23 mouse cellular contexts compared by ENCODE assay signal in genomic region chr4:131796312-131797080, GRCm38 (mm10). TPM values are rescaled to one million over a fixed set of nuclear protein-coding genes. Genes with fewer than 3 reads are reported as not detected.
DNase-seq lines count a peak whose midpoint lies in the region; ATAC-seq and TF ChIP-seq lines count a peak whose summit lies in the region.
"Had no signal": no experiment of that assay in that cellular context is flagged by ENCODE, and none has a peak within 500 bp of the region (broad histone marks: within the 10 kb centered on the region; RNA-seq: fewer than 3 reads in every experiment).

No protein-coding gene starts in this region.

- intact Hi-C loops in left cerebral cortex, postnatal 4 days (cut with DNase I), result no loop called here

- H3K27ac ChIP-seq in forebrain, embryonic 13.5 days, result peak overlapping the region; percentile 35
- H3K27ac ChIP-seq in forebrain, postnatal 0 days (ENCODE audit: low read depth, low read length), result no peak overlapping the region
- H3K27ac ChIP-seq in heart, embryonic 11.5 days (ENCODE audit: low read depth, low read length), result no peak overlapping the region
- H3K27ac ChIP-seq in liver, postnatal 0 days (ENCODE audit: low read depth), result no peak overlapping the region
- H3K27ac ChIP-seq: hindbrain, embryonic 14.5 days; limb, embryonic 13.5 days; liver, embryonic 14.5 days; macrophage had no signal

- TF ChIP-seq EP300 in liver, postnatal 0 days (IDR thresholded peaks at IDR 0.05; ENCODE audit: low read depth), result no peak

- no peak overlapping the region for H3K4me2 ChIP-seq in forebrain, embryonic 13.5 days
- H3K4me2 ChIP-seq in forebrain, postnatal 0 days (ENCODE audit: low read depth), result no peak overlapping the region
- H3K4me2 ChIP-seq in heart, embryonic 11.5 days, result no peak overlapping the region
- H3K4me2 ChIP-seq in liver, postnatal 0 days (ENCODE audit: low read depth, low read length), result no peak overlapping the region
- H3K4me2 ChIP-seq: hindbrain, embryonic 14.5 days; limb, embryonic 13.5 days had no signal

- H3K9ac ChIP-seq in forebrain, embryonic 13.5 days, result no peak overlapping the region
- no peak overlapping the region for H3K9ac ChIP-seq in forebrain, postnatal 0 days
- no peak overlapping the region for H3K9ac ChIP-seq in heart, embryonic 11.5 days (ENCODE audit: low read depth, low read length)
- no peak overlapping the region for H3K9ac ChIP-seq in liver, postnatal 0 days (replicated peaks)
- H3K9ac ChIP-seq: hindbrain, embryonic 14.5 days; limb, embryonic 13.5 days; liver, embryonic 14.5 days had no signal

- no peak for ATAC-seq in forebrain, embryonic 13.5 days
- no peak for ATAC-seq in forebrain, postnatal 0 days
- no peak for ATAC-seq in heart, embryonic 11.5 days (replicated peaks; ENCODE audit: insufficient number of reproducible peaks, low FRiP score, low TSS enrichment)
- no peak for ATAC-seq in liver, postnatal 0 days
- ATAC-seq: activated CD4-positive, CD25-positive, alpha-beta regulatory T cell, adult 4 months had no signal

- H3K36me3 ChIP-seq in forebrain, embryonic 13.5 days (ENCODE audit: poor library complexity, severe bottlenecking), result peaks cover 32% of the 10 kb centered on the region; the same call in 1 of the 2 replicates
- no peaks in the 10 kb centered on the region for H3K36me3 ChIP-seq in forebrain, postnatal 0 days (ENCODE audit: insufficient read depth)
- H3K36me3 ChIP-seq in heart, embryonic 11.5 days (ENCODE audit: control insufficient read depth, insufficient read depth, low read length), result no peaks in the 10 kb centered on the region
- no peaks in the 10 kb centered on the region for H3K36me3 ChIP-seq in liver, postnatal 0 days (replicated peaks; ENCODE audit: insufficient read depth, low read length)
- H3K36me3 ChIP-seq: midbrain, embryonic 10.5 days had no signal

- WGBS in forebrain, embryonic 13.5 days, result 72% methylated on average over 14 of the region's 14 CpGs
- WGBS in forebrain, postnatal 0 days, result 57% methylated on average over 14 of the region's 14 CpGs
- WGBS in heart, embryonic 11.5 days (ENCODE audit: insufficient replicate concordance), result 70% methylated on average over 14 of the region's 14 CpGs
- 75% methylated on average over 14 of the region's 14 CpGs for WGBS in liver, postnatal 0 days (ENCODE audit: insufficient replicate concordance)

- no peak for TF ChIP-seq CTCF in forebrain, postnatal 0 days (IDR thresholded peaks at IDR 0.05; ENCODE audit: low read depth)
- TF ChIP-seq CTCF in liver, postnatal 0 days (IDR thresholded peaks at IDR 0.05; ENCODE audit: low read depth), result no peak

- no peaks in the 10 kb centered on the region for H3K27me3 ChIP-seq in forebrain, embryonic 13.5 days
- H3K27me3 ChIP-seq in forebrain, postnatal 0 days (ENCODE audit: insufficient read depth, low read length), result no peaks in the 10 kb centered on the region
- H3K27me3 ChIP-seq in heart, embryonic 11.5 days (ENCODE audit: control insufficient read depth, insufficient read depth, low read length), result 0 out of 2 replicates have a peak, but pooled peaks cover 2% of the 10 kb centered on the region
- H3K27me3 ChIP-seq in liver, postnatal 0 days (ENCODE audit: insufficient read depth, low read length), result no peaks in the 10 kb centered on the region
- H3K27me3 ChIP-seq: limb, embryonic 13.5 days had no signal

- no peak for DNase-seq in forebrain, postnatal 0 days
- DNase-seq in heart, adult 9 months (ENCODE audit: low spot score in 2 of 2), result peak; percentile 22 to 31
- peak; percentile 62 for DNase-seq in left cerebral cortex, postnatal 4 days
- DNase-seq in left cerebral cortex, adult 9 months (ENCODE audit: low spot score in 2 of 2), result no peak
- DNase-seq in layer of hippocampus, postnatal 10 days (ENCODE audit: low spot score in 2 of 2), result peak; percentile 33 to 34
- no peak for DNase-seq in liver, postnatal 0 days
- DNase-seq: adrenal gland, postnatal 10 days; cerebellum, adult 2 months; gastrocnemius, postnatal 10 days; kidney, adult 11 months; right cerebral cortex, postnatal 14 days; spleen, adult 18-20 months; thymus, postnatal 25 days had no signal

- H3K4me3 ChIP-seq in forebrain, embryonic 13.5 days, result no peak overlapping the region
- no peak overlapping the region for H3K4me3 ChIP-seq in forebrain, postnatal 0 days (ENCODE audit: low read depth, low read length)
- no peak overlapping the region for H3K4me3 ChIP-seq in heart, embryonic 11.5 days (ENCODE audit: low read depth, low read length)
- no peak overlapping the region for H3K4me3 ChIP-seq in liver, postnatal 0 days (ENCODE audit: low read depth, low read length)
- H3K4me3 ChIP-seq: limb, embryonic 13.5 days; midbrain, embryonic 10.5 days; myocyte had no signal

- H3K4me1 ChIP-seq in forebrain, embryonic 13.5 days, result no peaks in the 10 kb centered on the region
- 0 out of 2 replicates have a peak, but pooled peaks cover 2% of the 10 kb centered on the region for H3K4me1 ChIP-seq in forebrain, postnatal 0 days (ENCODE audit: insufficient read depth)
- 0 out of 2 replicates have a peak, but pooled peaks cover 3% of the 10 kb centered on the region for H3K4me1 ChIP-seq in heart, embryonic 11.5 days (ENCODE audit: control insufficient read depth, insufficient read depth, low read length)
- no peaks in the 10 kb centered on the region for H3K4me1 ChIP-seq in liver, postnatal 0 days (ENCODE audit: insufficient read depth)
- H3K4me1 ChIP-seq: limb, embryonic 13.5 days had no signal

- H3K9me3 ChIP-seq in forebrain, embryonic 13.5 days (replicated peaks), result no peaks in the 10 kb centered on the region
- no peaks in the 10 kb centered on the region for H3K9me3 ChIP-seq in forebrain, postnatal 0 days (ENCODE audit: low read length)
- no peaks in the 10 kb centered on the region for H3K9me3 ChIP-seq in heart, embryonic 11.5 days (replicated peaks; ENCODE audit: control insufficient read depth, low read length)
- no peaks in the 10 kb centered on the region for H3K9me3 ChIP-seq in liver, postnatal 0 days (ENCODE audit: low read length)
- H3K9me3 ChIP-seq: G1E; limb, embryonic 13.5 days; midbrain, embryonic 10.5 days had no signal

RNA-seq across cellular contexts. Expression of gene Ptpru, which starts 41.6 kb away (rescaled TPM):
- 31.1 and 34.7 TPM in 2 replicates for polyA plus RNA-seq in forebrain, embryonic 13.5 days (2015; fragmentation: Nextera tagmentation; extraction: Ambion mirVana)
- total RNA-seq in forebrain, postnatal 0 days (2014; rRNA removed), result 18.5 and 27.4 TPM in 2 replicates
- 15.0 and 21.2 TPM in 2 replicates for polyA plus RNA-seq in forebrain, postnatal 0 days (2015; fragmentation: Nextera tagmentation; extraction: Ambion mirVana)
- polyA plus RNA-seq in heart, embryonic 11.5 days (2014; fragmentation: Nextera tagmentation; extraction: Ambion mirVana), result 2.2 and 2.8 TPM in 2 replicates
- total RNA-seq in left cerebral cortex, postnatal 4 days (2021), result 10 to 100 TPM; 44.0 to 54.1 TPM
- total RNA-seq in layer of hippocampus, postnatal 10 days (2021), result 10 to 100 TPM; 79.5 to 85.9 TPM
- polyA plus RNA-seq in liver, postnatal 0 days (2015; fragmentation: Nextera tagmentation; extraction: Ambion mirVana), result 2.6 and 2.7 TPM in 2 replicates

RNA-seq across cellular contexts. Expression of gene Mecr, which starts 46.8 kb away (rescaled TPM):
- polyA plus RNA-seq in forebrain, embryonic 13.5 days (2015; fragmentation: Nextera tagmentation; extraction: Ambion mirVana), result 39.0 and 41.3 TPM in 2 replicates
- 20.3 and 22.2 TPM in 2 replicates for total RNA-seq in forebrain, postnatal 0 days (2014; rRNA removed)
- 31.8 and 32.1 TPM in 2 replicates for polyA plus RNA-seq in forebrain, postnatal 0 days (2015; fragmentation: Nextera tagmentation; extraction: Ambion mirVana)
- polyA plus RNA-seq in heart, embryonic 11.5 days (2014; fragmentation: Nextera tagmentation; extraction: Ambion mirVana), result 35.9 and 39.3 TPM in 2 replicates
- total RNA-seq in left cerebral cortex, postnatal 4 days (2021), result 10 to 100 TPM; 36.9 to 38.2 TPM
- total RNA-seq in layer of hippocampus, postnatal 10 days (2021), result 10 to 100 TPM; 33.8 to 38.2 TPM
- polyA plus RNA-seq in liver, postnatal 0 days (2015; fragmentation: Nextera tagmentation; extraction: Ambion mirVana), result 27.6 and 30.0 TPM in 2 replicates

Comparison
In these comparisons a context has a peak if more than half of its experiments do, and no peak if none do; other contexts are left out.
1. DNase-seq: peak in heart, adult 9 months (2 of 2), left cerebral cortex, postnatal 4 days (single experiment) and layer of hippocampus, postnatal 10 days (2 of 2); none in forebrain, postnatal 0 days (single experiment), left cerebral cortex, adult 9 months (0 of 2) and liver, postnatal 0 days (single experiment).